Comparison of ENCODE assay signal across 29 mouse cellular contexts in genomic region chr16:84991011-84991410, GRCm38 (mm10).
DNase-seq lines count a peak whose midpoint lies in the region; ATAC-seq lines count a peak whose summit lies in the region.
"Had no signal": no experiment of that assay in that cellular context is flagged by ENCODE, and none has a peak within 500 bp of the region (broad histone marks: within the 10 kb centered on the region; RNA-seq: fewer than 3 reads in every experiment).

No protein-coding gene starts in this region.

- H3K36me3 ChIP-seq in heart, embryonic 12.5 days: peaks cover 40% of the 10 kb centered on the region
- peaks cover 66% of the 10 kb centered on the region for H3K36me3 ChIP-seq in neural tube, embryonic 13.5 days
- H3K36me3 ChIP-seq in neural tube, embryonic 15.5 days: peaks cover 24% of the 10 kb centered on the region
- peaks cover 8% of the 10 kb centered on the region; the same call in 1 of the 2 replicates for H3K36me3 ChIP-seq in macrophage (ENCODE audit: inconsistent target)

- no peaks in the 10 kb centered on the region for H3K27me3 ChIP-seq in heart, embryonic 12.5 days (replicated peaks)
- H3K27me3 ChIP-seq in neural tube, embryonic 13.5 days: no peaks in the 10 kb centered on the region
- no peaks in the 10 kb centered on the region for H3K27me3 ChIP-seq in neural tube, embryonic 15.5 days (replicated peaks)
- H3K27me3 ChIP-seq: CH12.LX; hindbrain, embryonic 12.5 days; liver, embryonic 12.5 days; megakaryocyte, embryonic 14.5 days; midbrain, embryonic 13.5 days had no signal

- H3K4me2 ChIP-seq in heart, embryonic 12.5 days: no peak overlapping the region
- H3K4me2 ChIP-seq in neural tube, embryonic 13.5 days: no peak overlapping the region
- H3K4me2 ChIP-seq in neural tube, embryonic 15.5 days: no peak overlapping the region
- H3K4me2 ChIP-seq: hindbrain, embryonic 12.5 days; liver, embryonic 12.5 days; midbrain, embryonic 13.5 days had no signal

- H3K27ac ChIP-seq in heart, embryonic 12.5 days (ENCODE audit: poor library complexity, severe bottlenecking): no peak overlapping the region
- H3K27ac ChIP-seq in neural tube, embryonic 13.5 days (replicated peaks): peak overlapping the region; percentile 33; the same call in 1 of the 2 replicates
- no peak overlapping the region for H3K27ac ChIP-seq in neural tube, embryonic 15.5 days (replicated peaks)
- peak overlapping the region; percentile 74 for H3K27ac ChIP-seq in macrophage
- H3K27ac ChIP-seq: hindbrain, embryonic 12.5 days; liver, embryonic 12.5 days; midbrain, embryonic 13.5 days; stomach, postnatal 0 days had no signal

- no peaks in the 10 kb centered on the region for H3K79me2 ChIP-seq in macrophage (ENCODE audit: inconsistent target)

- 83% methylated on average over 4 of the region's 4 CpGs for WGBS in heart, embryonic 12.5 days
- WGBS in neural tube, embryonic 13.5 days: 67% methylated on average over 4 of the region's 4 CpGs
- 68% methylated on average over 4 of the region's 4 CpGs for WGBS in neural tube, embryonic 15.5 days
- 95% methylated on average over 4 of the region's 4 CpGs for WGBS in macrophage (ENCODE audit: missing documents)

- H3K4me3 ChIP-seq in heart, embryonic 12.5 days: no peak overlapping the region
- no peak overlapping the region for H3K4me3 ChIP-seq in neural tube, embryonic 13.5 days
- H3K4me3 ChIP-seq in neural tube, embryonic 15.5 days (replicated peaks): no peak overlapping the region
- H3K4me3 ChIP-seq in macrophage (ENCODE audit: inconsistent target): no peak overlapping the region
- H3K4me3 ChIP-seq: erythroblast, embryonic 14.5 days; hindbrain, embryonic 12.5 days; liver, embryonic 12.5 days; megakaryocyte, embryonic 14.5 days; midbrain, embryonic 13.5 days had no signal

- ATAC-seq in heart, embryonic 12.5 days (ENCODE audit: insufficient number of reproducible peaks, low FRiP score): no peak
- ATAC-seq in neural tube, embryonic 13.5 days (ENCODE audit: low read depth): no peak
- no peak for ATAC-seq in neural tube, embryonic 15.5 days (ENCODE audit: low FRiP score)
- ATAC-seq: forebrain, embryonic 16.5 days; intestine, postnatal 0 days; liver, embryonic 12.5 days; liver, postnatal 0 days; midbrain, embryonic 13.5 days had no signal

- DNase-seq in heart, adult 18-20 months: peak; percentile 19 to 29
- no peak for DNase-seq in yolk sac, embryonic 10.5 days (ENCODE audit: low spot score)
- no peak for DNase-seq in urinary bladder, adult 18-20 months (ENCODE audit: low spot score in 2 of 2)
- DNase-seq: adrenal gland, postnatal 10 days; cerebellum, adult 11-12 months; cerebellum, adult 9-11 months; gastrocnemius, postnatal 10 days; heart, postnatal 36 days; kidney, postnatal 25 days; layer of hippocampus, postnatal 36 days; left cerebral cortex, postnatal 4 days; liver, postnatal 0 days; lung, postnatal 36 days; right cerebral cortex, adult 18-20 months; thymus, adult 18-20 months; thymus, postnatal 25 days had no signal

- H3K9me3 ChIP-seq in heart, embryonic 12.5 days (replicated peaks): no peaks in the 10 kb centered on the region
- H3K9me3 ChIP-seq in neural tube, embryonic 13.5 days: no peaks in the 10 kb centered on the region
- no peaks in the 10 kb centered on the region for H3K9me3 ChIP-seq in neural tube, embryonic 15.5 days (replicated peaks)
- H3K9me3 ChIP-seq: hindbrain, embryonic 12.5 days; liver, embryonic 12.5 days; midbrain, embryonic 13.5 days had no signal

- H3K9ac ChIP-seq in heart, embryonic 12.5 days: no peak overlapping the region
- H3K9ac ChIP-seq in neural tube, embryonic 13.5 days: no peak overlapping the region
- no peak overlapping the region for H3K9ac ChIP-seq in neural tube, embryonic 15.5 days (replicated peaks)
- H3K9ac ChIP-seq: hindbrain, embryonic 12.5 days; liver, embryonic 12.5 days; liver, postnatal 0 days; midbrain, embryonic 13.5 days had no signal

- peaks cover 24% of the 10 kb centered on the region for H3K4me1 ChIP-seq in heart, embryonic 12.5 days (replicated peaks)
- H3K4me1 ChIP-seq in neural tube, embryonic 13.5 days (replicated peaks): peaks cover 25% of the 10 kb centered on the region
- H3K4me1 ChIP-seq in neural tube, embryonic 15.5 days: 0 out of 2 replicates have a peak, but pooled peaks cover 10% of the 10 kb centered on the region
- H3K4me1 ChIP-seq: hindbrain, embryonic 12.5 days; liver, embryonic 12.5 days; megakaryocyte, embryonic 14.5 days had no signal

Comparison
In these comparisons a context has a peak if more than half of its experiments do, and no peak if none do; other contexts are left out.
1. H3K27ac ChIP-seq: peak in neural tube, embryonic 13.5 days (single experiment) and macrophage (single experiment); none in heart, embryonic 12.5 days (single experiment) and neural tube, embryonic 15.5 days (single experiment).
2. DNase-seq: peak in heart, adult 18-20 months (2 of 2); none in yolk sac, embryonic 10.5 days (single experiment) and urinary bladder, adult 18-20 months (0 of 2).